Mouse (Mus musculus): ENCODE data around the gene Pld6. TPM values are rescaled to one million over a fixed set of nuclear protein-coding genes. Genes with fewer than 3 reads are reported as not detected.

Gene Pld6
- polyA plus RNA-seq, 1 experiment from 2014 or later: 0.72 TPM

GRCm38 (mm10) chr11:59779406-59779805 lies 8.0 kb downstream of the Pld6 start:
- no peak overlapping the region for H3K27ac ChIP-seq (ENCODE audit: low read depth, low read length)
- no peak overlapping the region for H3K4me2 ChIP-seq (ENCODE audit: low read depth, low read length, severe bottlenecking)
- H3K27me3 ChIP-seq (ENCODE audit: control insufficient read depth, insufficient read depth, low read length): no peaks in the 10 kb centered on the region
- ATAC-seq (replicated peaks; ENCODE audit: low FRiP score) (no peak), DNase-seq (ENCODE audit: low spot score) (no peak)
- H3K4me1 ChIP-seq (replicated peaks; ENCODE audit: control insufficient read depth, insufficient read depth, low read length): no peaks in the 10 kb centered on the region
- H3K36me3 ChIP-seq (ENCODE audit: control insufficient read depth, insufficient read depth, low read length): no peaks in the 10 kb centered on the region
- no peaks in the 10 kb centered on the region for H3K9me3 ChIP-seq (ENCODE audit: control insufficient read depth, low read length)
- H3K9ac ChIP-seq (ENCODE audit: low read length): no peak overlapping the region
- 85% methylated on average over 4 of the region's 4 CpGs for WGBS
- H3K4me3 ChIP-seq (ENCODE audit: low read depth, low read length): no peak overlapping the region

- no peak for DNase-seq (ENCODE audit: low spot score)
- Histone ChIP-seq H3K9ac (ENCODE audit: low read length) (no peak overlapping the region), H3K36me3 (ENCODE audit: control insufficient read depth, insufficient read depth, low read length) (no peaks in the 10 kb centered on the region; the same call in 1 of the 2 replicates), H3K4me3 (ENCODE audit: low read depth, low read length) (no peak overlapping the region), H3K27ac (ENCODE audit: low read depth, low read length) (no peak overlapping the region), H3K9me3 (ENCODE audit: control insufficient read depth, low read length) (no peaks in the 10 kb centered on the region), H3K4me1 (replicated peaks; ENCODE audit: control insufficient read depth, insufficient read depth, low read length) (no peaks in the 10 kb centered on the region), H3K4me2 (ENCODE audit: low read depth, low read length, severe bottlenecking) (no peak overlapping the region), H3K27me3 (ENCODE audit: control insufficient read depth, insufficient read depth, low read length) (no peaks in the 10 kb centered on the region)
- no peak for ATAC-seq (replicated peaks; ENCODE audit: low FRiP score)
- 83% methylated on average over 1 of the region's 1 CpGs for WGBS
Measured at GRCm38 (mm10) chr11:59778874-59779223, 8.6 kb downstream of the Pld6 start.

- Histone ChIP-seq H3K4me1 (replicated peaks; ENCODE audit: control insufficient read depth, insufficient read depth, low read length) (no peaks in the 10 kb centered on the region), H3K9me3 (ENCODE audit: control insufficient read depth, low read length) (no peaks in the 10 kb centered on the region), H3K9ac (ENCODE audit: low read length) (no peak overlapping the region), H3K27ac (ENCODE audit: low read depth, low read length) (no peak overlapping the region), H3K36me3 (ENCODE audit: control insufficient read depth, insufficient read depth, low read length) (no peaks in the 10 kb centered on the region; the same call in 1 of the 2 replicates), H3K27me3 (ENCODE audit: control insufficient read depth, insufficient read depth, low read length) (no peaks in the 10 kb centered on the region), H3K4me3 (ENCODE audit: low read depth, low read length) (no peak overlapping the region), H3K4me2 (ENCODE audit: low read depth, low read length, severe bottlenecking) (no peak overlapping the region)
- WGBS: 52% methylated on average over 9 of the region's 9 CpGs
- DNase-seq (ENCODE audit: low spot score) (peak; percentile 83), ATAC-seq (replicated peaks; ENCODE audit: low FRiP score) (no peak)
Measured at GRCm38 (mm10) chr11:59778181-59778873, 9.1 kb downstream of the Pld6 start.

GRCm38 (mm10) chr11:59777259-59777658 lies 10.2 kb downstream of the Pld6 start:
- Histone ChIP-seq H3K4me2 (ENCODE audit: low read depth, low read length, severe bottlenecking) (no peak overlapping the region), H3K27me3 (ENCODE audit: control insufficient read depth, insufficient read depth, low read length) (no peaks in the 10 kb centered on the region), H3K27ac (ENCODE audit: low read depth, low read length) (no peak overlapping the region), H3K9ac (ENCODE audit: low read length) (no peak overlapping the region), H3K4me1 (replicated peaks; ENCODE audit: control insufficient read depth, insufficient read depth, low read length) (no peaks in the 10 kb centered on the region), H3K4me3 (ENCODE audit: low read depth, low read length) (no peak overlapping the region), H3K9me3 (ENCODE audit: control insufficient read depth, low read length) (no peaks in the 10 kb centered on the region), H3K36me3 (ENCODE audit: control insufficient read depth, insufficient read depth, low read length) (no peaks in the 10 kb centered on the region; the same call in 1 of the 2 replicates)
- DNase-seq (ENCODE audit: low spot score): no peak
- ATAC-seq (replicated peaks; ENCODE audit: low FRiP score): no peak
- WGBS: 89% methylated on average over 5 of the region's 5 CpGs

- Histone ChIP-seq H3K4me1 (replicated peaks; ENCODE audit: control insufficient read depth, insufficient read depth, low read length) (no peaks in the 10 kb centered on the region), H3K4me3 (ENCODE audit: low read depth, low read length) (no peak overlapping the region), H3K4me2 (ENCODE audit: low read depth, low read length, severe bottlenecking) (no peak overlapping the region), H3K9me3 (ENCODE audit: control insufficient read depth, low read length) (no peaks in the 10 kb centered on the region), H3K36me3 (ENCODE audit: control insufficient read depth, insufficient read depth, low read length) (no peaks in the 10 kb centered on the region; the same call in 1 of the 2 replicates), H3K9ac (ENCODE audit: low read length) (no peak overlapping the region), H3K27ac (ENCODE audit: low read depth, low read length) (no peak overlapping the region), H3K27me3 (ENCODE audit: control insufficient read depth, insufficient read depth, low read length) (no peaks in the 10 kb centered on the region)
- DNase-seq (ENCODE audit: low spot score) (no peak), ATAC-seq (replicated peaks; ENCODE audit: low FRiP score) (no peak)
- WGBS: 85% methylated on average over 13 of the region's 13 CpGs
Measured at GRCm38 (mm10) chr11:59775435-59776148, 11.9 kb downstream of the Pld6 start.

GRCm38 (mm10) chr11:59774522-59774921 lies 12.9 kb downstream of the Pld6 start:
- ATAC-seq (replicated peaks; ENCODE audit: low FRiP score) (no peak), DNase-seq (ENCODE audit: low spot score) (no peak)
- no peak overlapping the region for H3K4me3 ChIP-seq (ENCODE audit: low read depth, low read length)
- no peaks in the 10 kb centered on the region for H3K27me3 ChIP-seq (ENCODE audit: control insufficient read depth, insufficient read depth, low read length)
- H3K27ac ChIP-seq (ENCODE audit: low read depth, low read length): no peak overlapping the region
- H3K9me3 ChIP-seq (ENCODE audit: control insufficient read depth, low read length): no peaks in the 10 kb centered on the region
- no peaks in the 10 kb centered on the region for H3K4me1 ChIP-seq (replicated peaks; ENCODE audit: control insufficient read depth, insufficient read depth, low read length)
- H3K4me2 ChIP-seq (ENCODE audit: low read depth, low read length, severe bottlenecking): no peak overlapping the region
- H3K9ac ChIP-seq (ENCODE audit: low read length): no peak overlapping the region
- 93% methylated on average over 4 of the region's 4 CpGs for WGBS
- peaks cover 5% of the 10 kb centered on the region; the same call in 1 of the 2 replicates for H3K36me3 ChIP-seq (ENCODE audit: control insufficient read depth, insufficient read depth, low read length)

- DNase-seq (ENCODE audit: low spot score): no peak
- H3K9ac ChIP-seq (ENCODE audit: low read length): no peak overlapping the region
- H3K36me3 ChIP-seq (ENCODE audit: control insufficient read depth, insufficient read depth, low read length): peaks cover 5% of the 10 kb centered on the region; the same call in 1 of the 2 replicates
Measured at GRCm38 (mm10) chr11:59772902-59773301, 14.5 kb downstream of the Pld6 start.

GRCm38 (mm10) chr11:59772291-59772690 lies 15.2 kb downstream of the Pld6 start:
- DNase-seq (ENCODE audit: low spot score) (no peak), ATAC-seq (replicated peaks; ENCODE audit: low FRiP score) (no peak)
- no peak overlapping the region for H3K4me2 ChIP-seq (ENCODE audit: low read depth, low read length, severe bottlenecking)
- H3K4me3 ChIP-seq (ENCODE audit: low read depth, low read length): no peak overlapping the region
- H3K36me3 ChIP-seq (ENCODE audit: control insufficient read depth, insufficient read depth, low read length): peaks cover 5% of the 10 kb centered on the region; the same call in 1 of the 2 replicates
- no peaks in the 10 kb centered on the region for H3K27me3 ChIP-seq (ENCODE audit: control insufficient read depth, insufficient read depth, low read length)
- H3K9ac ChIP-seq (ENCODE audit: low read length): no peak overlapping the region
- H3K4me1 ChIP-seq (replicated peaks; ENCODE audit: control insufficient read depth, insufficient read depth, low read length): no peaks in the 10 kb centered on the region
- 87% methylated on average over 2 of the region's 2 CpGs for WGBS
- H3K9me3 ChIP-seq (ENCODE audit: control insufficient read depth, low read length): no peaks in the 10 kb centered on the region
- no peak overlapping the region for H3K27ac ChIP-seq (ENCODE audit: low read depth, low read length)

More at GRCm38 (mm10) chr11:59772902-59773301, 14.5 kb downstream of the Pld6 start:
- Histone ChIP-seq H3K27me3 (ENCODE audit: control insufficient read depth, insufficient read depth, low read length) (no peaks in the 10 kb centered on the region), H3K4me3 (ENCODE audit: low read depth, low read length) (no peak overlapping the region), H3K4me2 (ENCODE audit: low read depth, low read length, severe bottlenecking) (no peak overlapping the region), H3K27ac (ENCODE audit: low read depth, low read length) (no peak overlapping the region), H3K9me3 (ENCODE audit: control insufficient read depth, low read length) (no peaks in the 10 kb centered on the region), H3K4me1 (replicated peaks; ENCODE audit: control insufficient read depth, insufficient read depth, low read length) (no peaks in the 10 kb centered on the region)
- ATAC-seq (replicated peaks; ENCODE audit: low FRiP score): no peak
- WGBS: 91% methylated on average over 4 of the region's 4 CpGs
